Mouse (Mus musculus) bone marrow macrophage, adult 2 months (primary cell): ENCODE measurements around the gene Mtmr10.

Experiments
- CTCF ChIP-seq: IDR thresholded peaks from 2 replicates; pipeline ENCODE4 v1.5.1; 2012; ENCODE audit warnings: low read depth, mild to moderate bottlenecking, low read length, moderate library complexity
- POLR2A ChIP-seq: IDR thresholded peaks from 2 replicates; pipeline ENCODE4 v1.6.1; 2012; ENCODE audit warnings: mild to moderate bottlenecking, low read depth, low read length, borderline replicate concordance

GRCm38 (mm10) chr7:64347813-64348212 is 60.4 kb downstream of the Mtmr10 start:
- no peak for TF ChIP-seq CTCF
- no peak for TF ChIP-seq POLR2A
